Mouse (Mus musculus) heart, embryonic 10.5 days (tissue): Measurements from ENCODE around the gene Copg2. TPM values are rescaled to one million over a fixed set of nuclear protein-coding genes. Genes with fewer than 3 reads are reported as not detected.
A peak's percentile ranks its signal among the peaks of the same experiment; 100 is the strongest.

Experiments used
- DNase-seq: peaks from one replicate; pipeline ENCODE4 v3.0.0-alpha.2; 2017; ENCODE audit warnings: low spot score
- H3K27ac ChIP-seq: fragments of 300-500 bp; sonication (generic); 2 replicates; pipeline ENCODE4 v1.5.1; 2016; ENCODE audit warnings: mild to moderate bottlenecking
- H3K27me3 ChIP-seq: fragments of 300-500 bp; sonication (generic); 2 replicates; pipeline ENCODE4 v1.6.1; 2016; ENCODE audit warnings: mild to moderate bottlenecking; ENCODE audit not compliant: poor library complexity, insufficient read depth, severe bottlenecking
- H3K36me3 ChIP-seq: fragments of 300-500 bp; sonication (generic); 2 replicates; pipeline ENCODE4 v1.6.1; 2016; ENCODE audit warnings: mild to moderate bottlenecking, moderate library complexity
- H3K4me1 ChIP-seq: fragments of 300-500 bp; sonication (generic); 2 replicates; pipeline ENCODE4 v1.6.1; 2016; ENCODE audit warnings: mild to moderate bottlenecking
- H3K4me3 ChIP-seq: fragments of 300-500 bp; sonication (generic); 2 replicates; pipeline ENCODE4 v1.5.1; 2016; ENCODE audit warnings: mild to moderate bottlenecking, moderate library complexity
- H3K9me3 ChIP-seq: fragments of 300-500 bp; sonication (generic); 2 replicates; pipeline ENCODE4 v1.6.1; 2016; ENCODE audit warnings: mild to moderate bottlenecking, moderate library complexity
- WGBS: fragments of 180-500 bp; shearing (Covaris S2); methylation state at CpG from one replicate; pipeline ENCODE4 v1.1.7; 2016; 5-methylcytosine and 5-hydroxymethylcytosine counted together
- polyA plus RNA-seq: library from polyadenylated mRNA; unstranded; fragments of >200 nt; fragmentation: Nextera tagmentation; extraction: Ambion mirVana; gene quantifications from 2 replicates; pipeline ENCODE4 v1.2.1, GENCODE M21; 2016

The Copg2 gene
- 18.6 and 27.7 TPM in 2 replicates for polyA plus RNA-seq

GRCm38 (mm10) chr6:30896195-30896985, at the start of gene Copg2:
Gene Copg2, minus strand, starts transcription at chr6:30896794.
- Histone ChIP-seq H3K4me1 (peaks cover 11% of the 10 kb centered on the region), H3K9me3 (no peaks in the 10 kb centered on the region), H3K36me3 (no peaks in the 10 kb centered on the region), H3K27me3 (no peaks in the 10 kb centered on the region), H3K4me3 (peak within 1 kb of the TSS; percentile 77), H3K27ac (peak within 1 kb of the TSS; percentile 97)
- WGBS: under 1% methylated on average over 67 of the region's 83 CpGs
- peak; percentile 97 for DNase-seq

DNA sequence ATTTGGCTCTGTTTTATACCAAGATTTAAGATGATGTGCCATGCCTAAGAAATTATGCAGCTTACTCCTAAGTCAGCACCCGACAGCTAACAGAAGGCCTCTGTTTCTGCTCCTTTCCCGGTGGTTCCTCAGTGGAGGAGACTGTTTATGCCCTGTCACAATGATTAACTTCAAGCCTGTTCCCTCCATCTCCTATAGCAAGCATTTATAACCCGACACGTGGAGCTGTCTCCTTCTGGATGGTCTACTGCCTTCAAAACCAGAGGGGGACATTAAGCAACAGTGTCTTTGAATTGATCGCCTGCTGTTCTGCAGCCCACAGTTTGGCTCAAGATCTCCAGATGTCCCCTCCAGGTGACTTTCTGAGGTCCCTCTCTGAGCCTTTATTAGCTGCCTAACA, 42.7 kb upstream of the Copg2 start:
- H3K27ac ChIP-seq: no peak overlapping the region
- H3K9me3 ChIP-seq: no peaks in the 10 kb centered on the region
- H3K27me3 ChIP-seq: no peaks in the 10 kb centered on the region
- H3K36me3 ChIP-seq: no peaks in the 10 kb centered on the region
- H3K4me1 ChIP-seq: no peaks in the 10 kb centered on the region
- DNase-seq: no peak
- WGBS: 65% methylated on average over 5 of the region's 5 CpGs
- H3K4me3 ChIP-seq: no peak overlapping the region

DNA sequence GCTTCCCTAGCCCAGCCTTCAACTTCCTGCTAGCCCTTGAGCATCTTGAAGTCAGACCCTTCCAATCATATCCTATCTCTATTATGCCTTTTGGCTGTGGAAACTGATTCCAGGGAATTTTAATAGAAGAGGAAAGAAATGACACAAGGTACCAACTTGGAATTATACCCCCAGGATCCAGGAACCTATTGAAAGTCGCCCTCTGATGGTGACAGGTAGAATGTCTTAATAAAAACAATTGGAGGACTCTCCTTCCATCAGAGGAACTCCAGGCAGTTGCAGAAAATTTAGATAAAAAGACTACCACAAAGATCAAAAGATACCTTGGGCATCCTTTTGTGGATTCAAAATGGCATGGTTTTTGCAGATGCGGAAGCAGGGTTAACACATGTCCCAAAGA, 26.2 kb upstream of the Copg2 start:
- Histone ChIP-seq H3K36me3 (no peaks in the 10 kb centered on the region), H3K27ac (no peak overlapping the region), H3K4me3 (no peak overlapping the region), H3K27me3 (no peaks in the 10 kb centered on the region), H3K4me1 (no peaks in the 10 kb centered on the region), H3K9me3 (no peaks in the 10 kb centered on the region)
- no peak for DNase-seq
- WGBS: 42% methylated on average over 2 of the region's 2 CpGs

DNA sequence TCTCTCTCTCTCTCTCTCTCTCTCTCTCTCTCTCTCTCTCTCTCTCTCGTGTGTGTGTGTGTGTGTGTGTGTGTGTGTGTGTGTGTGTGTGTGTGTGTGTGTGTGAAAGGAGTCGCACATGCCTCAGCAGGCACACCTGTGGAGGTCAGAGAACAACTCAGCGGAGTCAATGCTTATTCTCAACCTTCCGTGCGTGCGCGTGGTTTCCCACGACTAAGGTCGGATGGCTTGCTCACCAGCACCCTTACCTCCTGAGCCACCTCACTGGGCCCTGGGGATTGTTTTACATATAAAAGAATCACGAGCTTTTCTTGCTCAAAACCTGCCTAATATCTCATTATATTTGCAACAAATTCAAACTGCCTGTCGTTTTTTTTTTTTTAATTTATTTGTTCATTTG, 25.2 kb upstream of the Copg2 start:
- no peak for DNase-seq

GRCm38 (mm10) chr6:30920834-30921675, 24.5 kb upstream of the Copg2 start:
- Histone ChIP-seq H3K9me3 (no peaks in the 10 kb centered on the region), H3K4me3 (0 out of 2 replicates have a peak overlapping the region, but pooled peaks have one; percentile 12), H3K27me3 (no peaks in the 10 kb centered on the region), H3K27ac (peak overlapping the region; percentile 13; the same call in 1 of the 2 replicates), H3K4me1 (no peaks in the 10 kb centered on the region), H3K36me3 (no peaks in the 10 kb centered on the region)
- no peak for DNase-seq
- WGBS: 57% methylated on average over 21 of the region's 21 CpGs

More for the DNA sequence above, 25.2 kb upstream of the Copg2 start:
- H3K36me3 ChIP-seq: no peaks in the 10 kb centered on the region
- H3K27me3 ChIP-seq: no peaks in the 10 kb centered on the region
- H3K27ac ChIP-seq: no peak overlapping the region
- no peak overlapping the region for H3K4me3 ChIP-seq
- no peaks in the 10 kb centered on the region for H3K4me1 ChIP-seq
- no peaks in the 10 kb centered on the region for H3K9me3 ChIP-seq
- WGBS: 74% methylated on average over 10 of the region's 11 CpGs

GRCm38 (mm10) chr6:30915473-30915872, 18.9 kb upstream of the Copg2 start, which contains the start of gene Tsga13:
Gene Tsga13, minus strand, starts transcription at chr6:30915573.
- no peak within 1 kb of the TSS for H3K27ac ChIP-seq
- no peaks in the 10 kb centered on the region for H3K4me1 ChIP-seq
- H3K36me3 ChIP-seq: no peaks in the 10 kb centered on the region
- 78% methylated on average over 2 of the region's 2 CpGs for WGBS
- H3K4me3 ChIP-seq: no peak within 1 kb of the TSS
- no peaks in the 10 kb centered on the region for H3K27me3 ChIP-seq
- no peaks in the 10 kb centered on the region for H3K9me3 ChIP-seq
- no peak for DNase-seq

DNA sequence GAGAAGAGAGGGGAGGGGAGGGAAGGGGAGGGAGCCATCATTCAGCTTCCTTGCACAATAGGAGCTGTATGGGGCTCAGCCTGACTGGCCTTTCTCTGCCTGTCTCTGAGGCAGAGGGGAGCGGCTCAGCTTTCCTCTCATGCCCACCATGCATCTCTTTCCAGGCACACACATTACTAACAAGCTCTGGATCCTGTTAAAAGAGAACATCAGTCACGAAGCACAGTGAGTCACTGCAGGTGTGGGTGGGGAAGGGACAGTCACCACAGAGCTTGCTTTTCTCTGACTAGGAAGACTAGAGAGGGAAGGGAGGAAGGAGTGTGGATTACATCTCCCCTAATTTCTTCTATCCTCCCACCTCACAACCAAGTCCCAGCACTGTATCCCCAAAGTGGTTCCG, 11.4 kb upstream of the Copg2 start:
- 64% methylated on average over 3 of the region's 3 CpGs for WGBS
- H3K27me3 ChIP-seq: no peaks in the 10 kb centered on the region
- no peaks in the 10 kb centered on the region for H3K36me3 ChIP-seq
- no peaks in the 10 kb centered on the region for H3K9me3 ChIP-seq
- H3K27ac ChIP-seq: no peak overlapping the region
- no peak for DNase-seq
- H3K4me3 ChIP-seq: no peak overlapping the region
- H3K4me1 ChIP-seq: no peaks in the 10 kb centered on the region

GRCm38 (mm10) chr6:30904911-30905310, 8.3 kb upstream of the Copg2 start:
- H3K9me3 ChIP-seq: no peaks in the 10 kb centered on the region
- H3K36me3 ChIP-seq: no peaks in the 10 kb centered on the region
- no peaks in the 10 kb centered on the region for H3K4me1 ChIP-seq
- no peak for DNase-seq
- no peak overlapping the region for H3K4me3 ChIP-seq
- no peaks in the 10 kb centered on the region for H3K27me3 ChIP-seq
- WGBS: 67% methylated on average over 5 of the region's 5 CpGs
- no peak overlapping the region for H3K27ac ChIP-seq

DNA sequence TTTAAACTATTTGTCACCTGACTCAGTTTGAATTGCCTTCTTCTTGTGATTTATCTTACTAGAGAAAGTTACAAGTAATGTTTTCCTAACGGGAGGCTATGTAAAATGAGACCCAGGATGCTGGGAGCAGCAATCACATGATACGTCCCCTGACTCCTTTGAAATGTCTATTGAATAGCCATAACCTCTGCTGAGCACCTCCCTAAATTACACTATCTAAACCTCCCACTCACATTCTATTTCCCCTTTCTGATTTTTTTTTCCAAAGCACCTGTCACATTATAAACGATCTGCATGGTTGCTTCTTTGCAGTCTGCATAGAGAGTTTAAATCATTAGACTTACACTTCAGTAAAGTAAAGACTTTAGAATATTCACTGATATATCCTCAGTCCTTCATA, 7.4 kb upstream of the Copg2 start:
- no peaks in the 10 kb centered on the region for H3K4me1 ChIP-seq
- no peaks in the 10 kb centered on the region for H3K27me3 ChIP-seq
- H3K4me3 ChIP-seq: no peak overlapping the region
- no peaks in the 10 kb centered on the region for H3K36me3 ChIP-seq
- WGBS: 63% methylated on average over 3 of the region's 3 CpGs
- no peaks in the 10 kb centered on the region for H3K9me3 ChIP-seq
- H3K27ac ChIP-seq: no peak overlapping the region
- no peak for DNase-seq

GRCm38 (mm10) chr6:30897520-30897919, 926 bp upstream of the Copg2 start:
- H3K9me3 ChIP-seq: no peaks in the 10 kb centered on the region
- WGBS: 63% methylated on average over 6 of the region's 6 CpGs
- no peak overlapping the region for H3K27ac ChIP-seq
- no peak for DNase-seq
- H3K4me1 ChIP-seq: peaks cover 11% of the 10 kb centered on the region
- H3K27me3 ChIP-seq: no peaks in the 10 kb centered on the region
- no peak overlapping the region; the same call in 1 of the 2 replicates for H3K4me3 ChIP-seq
- no peaks in the 10 kb centered on the region for H3K36me3 ChIP-seq

- Histone ChIP-seq H3K27me3 (no peaks in the 10 kb centered on the region), H3K9me3 (no peaks in the 10 kb centered on the region), H3K4me3 (peak overlapping the region; percentile 77), H3K27ac (peak overlapping the region; percentile 97), H3K4me1 (peaks cover 11% of the 10 kb centered on the region), H3K36me3 (no peaks in the 10 kb centered on the region)
- WGBS: 19% methylated on average over 8 of the region's 8 CpGs
- no peak for DNase-seq
Observed at GRCm38 (mm10) chr6:30896986-30897327, 363 bp upstream of the Copg2 start.

DNA sequence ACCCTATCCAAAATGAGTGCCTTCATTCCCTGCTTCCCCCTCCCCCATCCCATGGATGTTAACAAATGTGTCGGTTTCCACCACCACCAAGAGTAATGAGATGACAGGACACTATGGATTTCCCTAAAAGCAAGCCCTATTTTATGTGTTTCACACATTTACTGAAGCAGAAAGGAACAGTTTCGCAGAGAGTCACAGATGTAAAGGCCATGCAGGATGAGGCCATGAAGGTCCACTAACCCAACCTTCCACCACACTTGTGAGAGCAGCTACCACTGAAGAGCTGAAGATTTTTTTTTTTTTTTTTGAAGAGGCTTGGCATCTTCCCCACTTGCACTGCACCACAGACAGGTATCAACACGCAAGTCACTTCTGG, 787 bp downstream of the Copg2 start:
- 30% methylated on average over 3 of the region's 3 CpGs for WGBS
- Histone ChIP-seq H3K27me3 (no peaks in the 10 kb centered on the region), H3K4me3 (peak overlapping the region; percentile 77), H3K27ac (peak overlapping the region; percentile 97), H3K9me3 (no peaks in the 10 kb centered on the region), H3K36me3 (no peaks in the 10 kb centered on the region), H3K4me1 (peaks cover 11% of the 10 kb centered on the region)
- DNase-seq: no peak

DNA sequence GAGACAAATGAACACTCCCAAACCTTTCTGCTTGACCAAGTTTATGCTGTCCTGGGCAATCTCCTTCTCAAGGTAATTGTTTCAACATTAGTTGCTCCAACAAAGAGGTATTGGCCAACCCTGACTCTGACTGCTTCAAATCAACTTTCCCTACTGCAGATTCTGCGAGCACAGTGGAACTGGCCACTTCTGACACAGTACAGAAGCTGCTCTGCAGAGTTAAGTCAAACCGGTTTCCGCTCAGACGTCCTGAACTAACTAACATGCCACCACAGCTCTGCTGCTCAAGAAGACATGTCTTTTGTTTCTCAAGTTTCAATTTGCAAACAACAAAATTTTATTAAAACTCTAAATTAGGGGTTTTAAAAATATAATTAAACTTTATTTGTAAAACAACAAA, 3.5 kb downstream of the Copg2 start:
- Histone ChIP-seq H3K9me3 (no peaks in the 10 kb centered on the region), H3K4me1 (peaks cover 11% of the 10 kb centered on the region), H3K27ac (no peak overlapping the region), H3K27me3 (no peaks in the 10 kb centered on the region), H3K36me3 (peaks cover 18% of the 10 kb centered on the region; the same call in 1 of the 2 replicates), H3K4me3 (no peak overlapping the region)
- no peak for DNase-seq
- WGBS: 83% methylated on average over 4 of the region's 4 CpGs
